Mouse (Mus musculus): ENCODE data around the gene Shq1. TPM values are rescaled to one million over a fixed set of nuclear protein-coding genes. Genes with fewer than 3 reads are reported as not detected.

Gene Shq1
- polyA plus RNA-seq, 1 experiment from 2014 or later: 10.0 TPM

GRCm38 (mm10) chr6:100667644-100668043, 3.3 kb downstream of the Shq1 start:
- Histone ChIP-seq H3K4me2 (no peak overlapping the region), H3K4me3 (no peak overlapping the region), H3K36me3 (peaks cover 24% of the 10 kb centered on the region), H3K4me1 (peaks cover 22% of the 10 kb centered on the region), H3K27ac (replicated peaks) (no peak overlapping the region), H3K9me3 (no peaks in the 10 kb centered on the region), H3K9ac (no peak overlapping the region), H3K27me3 (replicated peaks) (no peaks in the 10 kb centered on the region)
- ATAC-seq (ENCODE audit: extremely low read depth, insufficient number of reproducible peaks, low FRiP score, low TSS enrichment): no peak
- 79% methylated on average over 8 of the region's 8 CpGs for WGBS

DNA sequence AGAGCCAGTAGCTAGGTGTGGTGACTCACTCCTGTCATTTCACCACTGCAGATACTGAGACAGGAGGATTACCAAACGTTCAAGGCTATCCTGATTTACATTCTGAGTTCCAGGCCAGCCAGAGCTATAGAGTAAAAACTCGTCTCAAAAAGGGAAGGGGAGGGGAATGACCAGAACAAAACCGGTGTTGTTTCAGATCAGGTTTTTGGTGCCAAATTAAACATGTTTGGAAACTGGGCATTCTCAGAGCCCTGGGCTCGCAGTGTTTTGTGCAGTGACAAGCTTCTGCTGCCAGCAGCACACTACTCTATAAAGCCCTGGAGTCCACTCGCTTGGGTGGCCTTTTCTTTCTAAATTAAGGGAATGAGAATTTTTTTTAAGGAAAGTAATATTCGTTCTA, 8.7 kb downstream of the Shq1 start:
- H3K9me3 ChIP-seq: no peaks in the 10 kb centered on the region
- no peak for ATAC-seq (ENCODE audit: extremely low read depth, insufficient number of reproducible peaks, low FRiP score, low TSS enrichment)
- H3K27me3 ChIP-seq (replicated peaks): no peaks in the 10 kb centered on the region
- H3K4me3 ChIP-seq: no peak overlapping the region
- peaks cover 27% of the 10 kb centered on the region for H3K36me3 ChIP-seq
- peak overlapping the region; percentile 65; the same call in 1 of the 2 replicates for H3K27ac ChIP-seq (replicated peaks)
- no peak overlapping the region for H3K4me2 ChIP-seq
- H3K9ac ChIP-seq: no peak overlapping the region
- 66% methylated on average over 6 of the region's 6 CpGs for WGBS
- H3K4me1 ChIP-seq: peaks cover 13% of the 10 kb centered on the region; the same call in 1 of the 2 replicates

DNA sequence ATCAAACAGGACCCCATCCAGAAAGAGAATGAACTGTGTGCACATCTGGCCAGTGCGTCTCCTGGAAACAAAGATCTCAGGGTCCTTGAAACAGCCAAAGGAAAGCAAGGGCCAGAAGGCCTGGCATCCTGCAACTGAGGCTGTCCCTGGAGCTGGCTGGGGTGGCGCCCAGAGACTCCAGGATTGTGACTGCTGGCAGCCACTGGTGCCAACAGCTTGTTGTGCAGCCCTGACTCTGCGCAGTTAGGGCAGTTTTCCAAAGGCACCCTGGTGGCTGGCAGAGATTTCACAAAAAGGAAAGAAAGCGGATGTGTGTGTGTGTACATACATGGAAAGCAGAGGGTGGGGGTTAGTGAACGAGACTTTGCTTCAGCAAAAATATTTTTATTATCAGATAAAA, 10.6 kb downstream of the Shq1 start:
- 73% methylated on average over 5 of the region's 5 CpGs for WGBS
- H3K9ac ChIP-seq: no peak overlapping the region
- H3K4me2 ChIP-seq: no peak overlapping the region
- H3K27me3 ChIP-seq (replicated peaks): no peaks in the 10 kb centered on the region
- ATAC-seq (ENCODE audit: extremely low read depth, insufficient number of reproducible peaks, low FRiP score, low TSS enrichment): no peak
- H3K4me3 ChIP-seq: no peak overlapping the region
- peaks cover 13% of the 10 kb centered on the region; the same call in 1 of the 2 replicates for H3K4me1 ChIP-seq
- H3K9me3 ChIP-seq: no peaks in the 10 kb centered on the region
- peak overlapping the region; percentile 17; the same call in 1 of the 2 replicates for H3K27ac ChIP-seq (replicated peaks)
- H3K36me3 ChIP-seq: peaks cover 27% of the 10 kb centered on the region

DNA sequence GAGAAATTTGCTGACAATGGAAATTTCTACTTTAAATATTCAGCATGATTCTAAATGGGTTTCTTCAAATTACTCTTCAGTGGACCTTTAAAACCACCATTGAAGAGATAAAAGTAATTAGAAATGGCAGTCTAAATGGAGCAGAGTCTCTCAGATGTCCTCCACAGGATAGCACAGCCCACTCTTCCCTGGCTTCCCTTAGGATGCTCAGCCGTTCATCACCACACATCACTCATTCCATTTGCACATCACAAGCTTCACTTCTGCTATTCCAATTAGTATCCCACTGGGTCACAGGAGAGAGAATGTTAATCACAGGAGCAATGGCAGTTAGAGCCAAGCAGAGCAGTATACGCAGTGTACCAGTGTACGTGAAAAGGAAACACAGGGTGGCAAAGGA, 18.4 kb downstream of the Shq1 start:
- Histone ChIP-seq H3K9me3 (no peaks in the 10 kb centered on the region), H3K4me3 (no peak overlapping the region), H3K4me2 (no peak overlapping the region), H3K27ac (replicated peaks) (no peak overlapping the region), H3K36me3 (peaks cover 14% of the 10 kb centered on the region; the same call in 1 of the 2 replicates), H3K4me1 (no peaks in the 10 kb centered on the region), H3K27me3 (replicated peaks) (no peaks in the 10 kb centered on the region), H3K9ac (no peak overlapping the region)
- 80% methylated on average over 3 of the region's 3 CpGs for WGBS
- ATAC-seq (ENCODE audit: extremely low read depth, insufficient number of reproducible peaks, low FRiP score, low TSS enrichment): no peak

GRCm38 (mm10) chr6:100647196-100647595, 23.8 kb downstream of the Shq1 start:
- Histone ChIP-seq H3K9me3 (no peaks in the 10 kb centered on the region), H3K4me1 (peaks cover 14% of the 10 kb centered on the region), H3K27me3 (replicated peaks) (no peaks in the 10 kb centered on the region), H3K27ac (replicated peaks) (no peak overlapping the region), H3K9ac (no peak overlapping the region), H3K4me2 (no peak overlapping the region), H3K4me3 (no peak overlapping the region), H3K36me3 (0 out of 2 replicates have a peak, but pooled peaks cover 4% of the 10 kb centered on the region)
- no peak for ATAC-seq (ENCODE audit: extremely low read depth, insufficient number of reproducible peaks, low FRiP score, low TSS enrichment)
- WGBS: 78% methylated on average over 5 of the region's 5 CpGs

DNA sequence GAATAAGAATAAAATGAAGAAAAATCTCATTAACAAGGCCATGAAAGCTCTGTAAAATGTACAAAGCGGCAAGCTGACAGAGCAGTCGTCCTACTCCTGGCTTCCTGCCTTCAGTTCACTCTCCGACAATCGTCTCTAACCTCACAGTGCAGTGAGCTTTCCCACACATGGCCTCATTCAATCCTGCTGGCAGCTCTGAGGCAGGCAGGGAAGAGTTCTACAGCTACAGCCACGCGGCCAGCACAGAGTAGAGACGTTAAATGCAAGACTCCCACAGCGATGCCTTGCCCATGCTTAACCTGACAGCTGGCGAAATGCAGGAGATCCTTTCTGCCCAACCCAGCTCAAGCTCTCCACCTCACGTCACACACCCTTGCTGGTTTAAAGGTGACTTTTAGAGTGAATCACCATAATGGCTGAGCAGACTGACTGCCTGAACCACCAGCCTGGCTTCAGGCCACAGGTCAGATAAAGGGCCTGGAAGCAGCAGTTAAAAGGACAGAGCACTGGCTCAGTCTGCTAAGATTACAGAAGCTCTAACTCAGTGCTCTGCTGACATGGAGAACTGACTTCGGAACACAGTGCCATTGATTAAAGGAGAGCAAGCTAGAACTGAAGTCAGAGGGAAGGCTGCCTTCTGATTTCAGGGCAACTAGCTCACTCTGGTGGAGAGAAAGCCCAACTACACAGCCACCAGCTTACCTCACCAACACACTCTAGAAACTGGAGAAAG, 25.3 kb downstream of the Shq1 start:
- Histone ChIP-seq H3K36me3 (0 out of 2 replicates have a peak, but pooled peaks cover 4% of the 10 kb centered on the region), H3K27me3 (replicated peaks) (no peaks in the 10 kb centered on the region), H3K4me2 (peak overlapping the region; percentile 58), H3K27ac (replicated peaks) (peak overlapping the region; percentile 69), H3K9me3 (no peaks in the 10 kb centered on the region), H3K9ac (0 out of 2 replicates have a peak overlapping the region, but pooled peaks have one; percentile 53), H3K4me3 (peak overlapping the region; percentile 17), H3K4me1 (peaks cover 14% of the 10 kb centered on the region)
- WGBS: 45% methylated on average over 11 of the region's 11 CpGs
- ATAC-seq (ENCODE audit: extremely low read depth, insufficient number of reproducible peaks, low FRiP score, low TSS enrichment): peak; percentile 37

- H3K9ac ChIP-seq: no peak overlapping the region
- WGBS: 87% methylated on average over 15 of the region's 15 CpGs
- no peaks in the 10 kb centered on the region for H3K9me3 ChIP-seq
Measured at GRCm38 (mm10) chr6:100644631-100645030, 26.3 kb downstream of the Shq1 start.

GRCm38 (mm10) chr6:100642786-100643185, 28.2 kb downstream of the Shq1 start:
- H3K4me2 ChIP-seq: no peak overlapping the region
- no peak for ATAC-seq (ENCODE audit: extremely low read depth, insufficient number of reproducible peaks, low FRiP score, low TSS enrichment)
- no peaks in the 10 kb centered on the region for H3K9me3 ChIP-seq
- H3K27ac ChIP-seq (replicated peaks): no peak overlapping the region
- WGBS: 68% methylated on average over 2 of the region's 2 CpGs
- H3K36me3 ChIP-seq: 0 out of 2 replicates have a peak, but pooled peaks cover 4% of the 10 kb centered on the region
- no peaks in the 10 kb centered on the region for H3K27me3 ChIP-seq (replicated peaks)
- H3K4me3 ChIP-seq: no peak overlapping the region
- no peak overlapping the region for H3K9ac ChIP-seq
- H3K4me1 ChIP-seq: peaks cover 14% of the 10 kb centered on the region

More at GRCm38 (mm10) chr6:100644631-100645030, 26.3 kb downstream of the Shq1 start:
- Histone ChIP-seq H3K27me3 (replicated peaks) (no peaks in the 10 kb centered on the region), H3K4me2 (no peak overlapping the region), H3K27ac (replicated peaks) (no peak overlapping the region), H3K4me1 (peaks cover 14% of the 10 kb centered on the region), H3K36me3 (0 out of 2 replicates have a peak, but pooled peaks cover 4% of the 10 kb centered on the region), H3K4me3 (no peak overlapping the region)
- ATAC-seq (ENCODE audit: extremely low read depth, insufficient number of reproducible peaks, low FRiP score, low TSS enrichment): no peak

DNA sequence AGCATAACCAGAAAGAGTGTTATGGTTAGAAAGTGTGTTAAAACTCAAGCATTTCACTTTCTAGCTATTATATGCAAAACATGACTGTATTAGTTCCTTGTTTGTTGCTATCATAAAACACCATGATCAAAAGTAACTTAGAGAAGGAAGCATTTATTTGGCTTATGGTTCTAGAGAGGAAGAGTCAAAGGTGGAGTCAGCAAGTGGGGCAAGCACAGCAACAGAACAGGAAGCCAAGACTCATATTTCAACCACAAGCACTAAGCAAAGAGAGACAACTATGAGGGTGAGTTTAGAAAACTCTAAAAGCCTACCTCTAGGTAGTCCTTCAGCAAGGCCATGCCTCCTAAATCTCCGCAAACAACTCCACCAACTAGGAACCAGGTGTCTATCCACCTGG, 30.4 kb downstream of the Shq1 start:
- H3K27me3 ChIP-seq (replicated peaks): no peaks in the 10 kb centered on the region
- no peak overlapping the region for H3K9ac ChIP-seq
- peaks cover 6% of the 10 kb centered on the region for H3K4me1 ChIP-seq
- ATAC-seq (ENCODE audit: extremely low read depth, insufficient number of reproducible peaks, low FRiP score, low TSS enrichment): no peak
- WGBS: 91% methylated on average over 1 of the region's 1 CpGs
- H3K9me3 ChIP-seq: no peaks in the 10 kb centered on the region
- H3K27ac ChIP-seq (replicated peaks): no peak overlapping the region
- H3K4me2 ChIP-seq: no peak overlapping the region
- H3K4me3 ChIP-seq: no peak overlapping the region
- H3K36me3 ChIP-seq: 0 out of 2 replicates have a peak, but pooled peaks cover 4% of the 10 kb centered on the region

DNA sequence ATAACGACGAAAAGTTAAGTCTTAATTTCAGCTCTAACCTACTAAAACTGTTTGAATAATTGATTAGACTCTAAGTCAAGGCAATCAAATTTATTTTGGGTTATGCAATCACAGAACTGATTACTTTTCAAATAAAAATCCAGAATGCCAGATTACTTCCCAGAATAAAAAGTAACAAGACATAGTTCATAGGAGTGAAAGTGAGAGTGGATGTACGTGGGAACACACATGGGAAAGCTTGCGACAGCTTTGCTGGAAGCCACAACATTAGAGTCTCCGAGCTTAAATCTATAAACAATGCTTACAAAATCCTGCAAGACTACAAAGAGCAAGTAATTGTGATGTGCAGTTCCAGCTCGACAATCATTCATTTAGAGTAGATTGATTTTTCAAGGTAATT, 41.9 kb downstream of the Shq1 start:
- H3K4me1 ChIP-seq: peaks cover 9% of the 10 kb centered on the region
- 79% methylated on average over 6 of the region's 6 CpGs for WGBS
- no peak overlapping the region for H3K27ac ChIP-seq (replicated peaks)
- no peak overlapping the region for H3K4me3 ChIP-seq
- H3K36me3 ChIP-seq: peaks cover 16% of the 10 kb centered on the region
- H3K9ac ChIP-seq: no peak overlapping the region
- no peak overlapping the region for H3K4me2 ChIP-seq
- H3K9me3 ChIP-seq: no peaks in the 10 kb centered on the region; the same call in 1 of the 2 replicates
- no peaks in the 10 kb centered on the region for H3K27me3 ChIP-seq (replicated peaks)
- ATAC-seq (ENCODE audit: extremely low read depth, insufficient number of reproducible peaks, low FRiP score, low TSS enrichment): no peak

DNA sequence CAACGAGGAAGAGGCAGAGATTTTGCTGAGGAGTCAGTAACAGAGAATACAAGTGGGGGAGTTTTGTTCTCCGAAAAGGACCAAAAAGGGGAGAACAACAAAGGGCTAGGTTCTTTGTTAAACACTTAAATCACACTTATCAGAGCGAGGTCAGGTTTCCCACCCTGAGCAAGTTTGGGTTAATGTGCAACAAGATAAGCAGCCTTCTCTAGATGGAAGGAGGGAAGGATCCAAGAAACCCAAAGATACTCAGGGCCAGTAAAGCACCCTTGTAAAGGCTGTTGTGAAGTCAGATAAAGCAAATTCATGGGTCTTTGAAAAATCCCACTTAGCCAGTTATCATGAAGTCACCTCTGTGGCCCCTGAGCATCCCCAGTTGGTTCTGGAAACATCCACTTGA, 42.7 kb downstream of the Shq1 start:
- Histone ChIP-seq H3K27me3 (replicated peaks) (no peaks in the 10 kb centered on the region), H3K36me3 (peaks cover 16% of the 10 kb centered on the region), H3K9ac (no peak overlapping the region), H3K27ac (replicated peaks) (no peak overlapping the region), H3K4me1 (peaks cover 15% of the 10 kb centered on the region), H3K9me3 (no peaks in the 10 kb centered on the region; the same call in 1 of the 2 replicates), H3K4me3 (no peak overlapping the region), H3K4me2 (no peak overlapping the region)
- WGBS: 59% methylated on average over 3 of the region's 3 CpGs
- ATAC-seq (ENCODE audit: extremely low read depth, insufficient number of reproducible peaks, low FRiP score, low TSS enrichment): no peak

- no peak for ATAC-seq (ENCODE audit: extremely low read depth, insufficient number of reproducible peaks, low FRiP score, low TSS enrichment)
- Histone ChIP-seq H3K9me3 (no peaks in the 10 kb centered on the region), H3K27me3 (replicated peaks) (no peaks in the 10 kb centered on the region), H3K27ac (replicated peaks) (no peak overlapping the region), H3K4me3 (no peak overlapping the region), H3K4me2 (no peak overlapping the region), H3K9ac (no peak overlapping the region), H3K4me1 (peaks cover 26% of the 10 kb centered on the region), H3K36me3 (peaks cover 9% of the 10 kb centered on the region)
- WGBS: 75% methylated on average over 2 of the region's 2 CpGs
Measured at GRCm38 (mm10) chr6:100623922-100624321, 47.0 kb downstream of the Shq1 start.
